Mouse (Mus musculus) naive thymus-derived CD4-positive, alpha-beta T cell, adult 2 months (primary cell): ENCODE measurements at regions not wholly inside any gene's neighbourhood (a gene's known extent, or its start where the extent isn't known, plus 50 kb on each side); places are given as distances from the start of the nearest gene placed in this dataset.

Experiments
- DNase-seq: peaks from one replicate; pipeline ENCODE4 v3.0.0-alpha.2; 2011; ENCODE audit warnings: low read depth

DNA sequence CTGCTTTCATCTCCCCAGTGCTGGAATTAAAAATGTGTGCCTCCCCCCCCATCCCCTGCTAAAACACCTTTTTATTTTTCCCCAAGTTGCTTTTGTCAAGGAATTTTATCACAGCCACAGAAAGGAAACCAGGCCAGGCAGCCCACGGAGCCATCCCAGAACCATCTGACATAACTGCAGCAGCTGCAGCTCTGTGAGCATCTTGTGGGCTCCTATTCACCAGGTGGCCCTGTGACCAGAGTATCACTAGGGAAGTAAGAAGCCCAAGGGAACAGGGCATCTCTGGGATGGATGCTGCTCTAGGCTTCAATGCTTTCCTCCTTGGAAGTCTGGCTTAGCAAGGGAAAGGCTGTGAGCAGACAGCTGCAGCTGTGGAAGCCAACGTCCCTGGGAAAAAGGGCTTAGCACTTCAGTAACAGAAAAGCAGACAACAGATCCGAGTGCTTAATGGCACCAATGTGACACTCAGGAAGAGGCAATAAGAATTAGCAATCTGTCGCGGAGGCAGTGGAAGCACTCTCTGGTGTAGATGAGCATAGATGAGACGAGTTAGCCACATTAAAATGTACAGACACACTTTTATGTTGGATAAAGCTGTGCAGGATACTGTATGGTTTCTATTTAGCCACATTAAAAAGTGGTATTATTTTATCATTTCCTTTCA, 1183.0 kb downstream of the 4930447A16Rik start:
- no peak for DNase-seq

DNA sequence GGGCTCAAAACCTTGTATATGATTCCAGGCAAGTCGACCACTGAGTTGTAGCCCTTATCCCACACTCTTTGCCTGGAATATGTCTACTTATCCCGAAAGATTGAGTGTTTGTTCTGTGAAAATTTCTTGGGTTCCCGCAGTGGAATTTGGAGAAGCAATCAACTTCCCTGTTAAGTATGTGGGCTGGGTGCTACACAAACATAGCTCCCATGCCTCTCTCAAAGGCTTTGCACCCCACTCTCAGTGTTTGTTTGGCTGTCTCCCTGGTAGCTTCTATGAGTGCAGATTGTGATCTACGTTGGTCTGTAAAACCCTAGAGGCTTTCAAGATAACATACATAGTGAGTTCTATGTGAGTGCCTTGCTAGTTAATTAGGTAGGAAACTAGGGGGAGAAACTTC, 1184.2 kb downstream of the 4930447A16Rik start:
- DNase-seq = no peak
